ENCODE assay signal across 9 mouse cellular contexts in genomic region chr8:124282878-124283630, GRCm38 (mm10). TPM values are rescaled to one million over a fixed set of nuclear protein-coding genes. Genes with fewer than 3 reads are reported as not detected.
DNase-seq lines count a peak whose midpoint lies in the region; ATAC-seq and TF ChIP-seq lines count a peak whose summit lies in the region.
"Had no signal": no experiment of that assay in that cellular context is flagged by ENCODE, and none has a peak within 500 bp of the region (broad histone marks: within the 10 kb centered on the region; RNA-seq: fewer than 3 reads in every experiment).

No protein-coding gene starts in this region.

- no peaks in the 10 kb centered on the region for H3K9me3 ChIP-seq in hindbrain, embryonic 10.5 days
- no peaks in the 10 kb centered on the region for H3K9me3 ChIP-seq in hindbrain, embryonic 16.5 days (ENCODE audit: control insufficient read depth, low read length)
- H3K9me3 ChIP-seq: liver, embryonic 13.5 days had no signal

- no peaks in the 10 kb centered on the region for H3K27me3 ChIP-seq in hindbrain, embryonic 10.5 days (ENCODE audit: insufficient read depth, poor library complexity, severe bottlenecking)
- H3K27me3 ChIP-seq in hindbrain, embryonic 16.5 days (replicated peaks; ENCODE audit: control insufficient read depth, insufficient read depth, low read length): no peaks in the 10 kb centered on the region
- no peaks in the 10 kb centered on the region for H3K27me3 ChIP-seq in myocyte (ENCODE audit: control insufficient read depth, insufficient read depth, insufficient read length)
- H3K27me3 ChIP-seq: liver, embryonic 13.5 days had no signal

- TF ChIP-seq POLR2A in myocyte (IDR thresholded peaks at IDR 0.05; ENCODE audit: insufficient read length, low read depth): no peak

- peaks cover 37% of the 10 kb centered on the region for H3K79me2 ChIP-seq in myocyte (ENCODE audit: control insufficient read depth, insufficient read depth)

- peaks cover 90% of the 10 kb centered on the region for H3K4me1 ChIP-seq in hindbrain, embryonic 10.5 days (replicated peaks)
- H3K4me1 ChIP-seq in hindbrain, embryonic 16.5 days (ENCODE audit: control insufficient read depth, insufficient read depth, low read depth, low read length): peaks cover 48% of the 10 kb centered on the region

- WGBS in hindbrain, embryonic 10.5 days: 72% methylated on average over 12 of the region's 12 CpGs
- WGBS in hindbrain, embryonic 16.5 days: 56% methylated on average over 12 of the region's 12 CpGs

- no peak overlapping the region for H3ac ChIP-seq in myocyte (ENCODE audit: control insufficient read depth, insufficient read length)

- ATAC-seq in hindbrain, embryonic 16.5 days: no peak
- ATAC-seq in megakaryocyte-erythroid progenitor cell, adult 5-6 weeks (replicated peaks; ENCODE audit: low FRiP score, low TSS enrichment, poor library complexity, severe bottlenecking): no peak
- no peak for ATAC-seq in granulocyte monocyte progenitor cell, adult 5-6 weeks (replicated peaks; ENCODE audit: poor library complexity, severe bottlenecking)

- H3K27ac ChIP-seq in hindbrain, embryonic 10.5 days: peak overlapping the region; percentile 95
- no peak overlapping the region for H3K27ac ChIP-seq in hindbrain, embryonic 16.5 days (ENCODE audit: low read depth, low read length)
- H3K27ac ChIP-seq: liver, embryonic 13.5 days had no signal

- no peaks in the 10 kb centered on the region for H3K36me3 ChIP-seq in hindbrain, embryonic 10.5 days
- H3K36me3 ChIP-seq in hindbrain, embryonic 16.5 days (ENCODE audit: control insufficient read depth, insufficient read depth, low read length): no peaks in the 10 kb centered on the region
- H3K36me3 ChIP-seq in myocyte (ENCODE audit: control insufficient read depth, insufficient read depth): no peaks in the 10 kb centered on the region
- H3K36me3 ChIP-seq: liver, embryonic 13.5 days had no signal

- 0 out of 2 replicates have a peak overlapping the region, but pooled peaks have one; percentile 29 for H3K4me3 ChIP-seq in hindbrain, embryonic 10.5 days
- H3K4me3 ChIP-seq in hindbrain, embryonic 16.5 days (ENCODE audit: low read length): no peak overlapping the region
- no peak overlapping the region for H3K4me3 ChIP-seq in myocyte
- H3K4me3 ChIP-seq: liver, embryonic 13.5 days had no signal

- H3K4me2 ChIP-seq in hindbrain, embryonic 16.5 days (ENCODE audit: low read length): no peak overlapping the region
- H3K4me2 ChIP-seq in myocyte (ENCODE audit: low read depth): peak overlapping the region; percentile 45
- H3K4me2 ChIP-seq: liver, embryonic 13.5 days had no signal

- no peak overlapping the region for H3K9ac ChIP-seq in hindbrain, embryonic 16.5 days (ENCODE audit: low read depth, low read length)
- H3K9ac ChIP-seq: liver, embryonic 13.5 days had no signal

- no peak for DNase-seq in hindbrain, embryonic 10.5 days (ENCODE audit: low spot score)
- DNase-seq in cerebellum, postnatal 14 days: peak; percentile 62 to 74
- DNase-seq in heart, postnatal 4 days: peak; percentile 63
- DNase-seq in spleen, postnatal 14 days (ENCODE audit: low spot score in 2 of 2): no peak
- DNase-seq: liver, embryonic 13.5 days had no signal

TF ChIP-seq in myocyte, 11 proteins besides CTCF, POLR2A, EP300 and RAD21:
- no peak for TF ChIP-seq USF1 (IDR thresholded peaks at IDR 0.05; ENCODE audit: low read depth)
- no peak for TF ChIP-seq MYOG (IDR thresholded peaks at IDR 0.05; ENCODE audit: control insufficient read depth in 1 of 3, insufficient read depth in 1 of 3, insufficient read length in 2 of 3, low read depth in 2 of 3)
- TF ChIP-seq TCF12 (IDR thresholded peaks at IDR 0.05; ENCODE audit: insufficient read depth, poor library complexity, severe bottlenecking): no peak
- no peak for TF ChIP-seq MYOD1 (IDR thresholded peaks at IDR 0.05; ENCODE audit: control insufficient read depth in 1 of 3, insufficient read length in 2 of 3, low read depth in 2 of 3)
- TF ChIP-seq TCF3 (IDR thresholded peaks at IDR 0.05; ENCODE audit: insufficient read length, low read depth): no peak
- TF ChIP-seq REST (IDR thresholded peaks at IDR 0.05; ENCODE audit: insufficient read depth, insufficient read length): no peak
- no peak for TF ChIP-seq SRF (IDR thresholded peaks at IDR 0.05; ENCODE audit: control insufficient read depth, insufficient read length, low read depth)
TF ChIP-seq in myocyte: peak in this region for 0.

RNA-seq across cellular contexts. Expression of gene Galnt2, which starts 51.9 kb away (rescaled TPM):
- 42.2 and 56.0 TPM in 2 replicates for polyA plus RNA-seq in hindbrain, embryonic 10.5 days (2016; fragmentation: Nextera tagmentation; extraction: Ambion mirVana)
- 33.8 and 40.2 TPM in 2 replicates for polyA plus RNA-seq in hindbrain, embryonic 16.5 days (2015; fragmentation: Nextera tagmentation; extraction: Ambion mirVana)
- 10 to 100 TPM; 47.2 to 52.9 TPM for total RNA-seq in heart, postnatal 4 days (2021)
- polyA plus RNA-seq in myocyte (2012; fragmentation: generic; extraction: Trizol): 59.4 TPM
- total RNA-seq in megakaryocyte-erythroid progenitor cell, adult 5-6 weeks (2014; fragmentation: Nextera tagmentation): 9.5 and 12.4 TPM in 2 replicates
- 1.9 and 6.8 TPM in 2 replicates for total RNA-seq in megakaryocyte-erythroid progenitor cell, adult 5-6 weeks (2017)
- 25.6 and 48.0 TPM in 2 replicates for total RNA-seq in granulocyte monocyte progenitor cell, adult 5-6 weeks (2014; fragmentation: Nextera tagmentation)
- 20.4 and 32.7 TPM in 2 replicates for total RNA-seq in granulocyte monocyte progenitor cell, adult 5-6 weeks (2017)

Comparison
In these comparisons a context has a peak if more than half of its experiments do, and no peak if none do; other contexts are left out.
1. DNase-seq: peak in cerebellum, postnatal 14 days (2 of 2) and heart, postnatal 4 days (single experiment); none in hindbrain, embryonic 10.5 days (single experiment) and spleen, postnatal 14 days (0 of 2).